Mouse (Mus musculus) neural tube, embryonic 13.5 days (tissue): ENCODE measurements around the gene Rilpl1. TPM values are rescaled to one million over a fixed set of nuclear protein-coding genes. Genes with fewer than 3 reads are reported as not detected.

Experiments used
- ATAC-seq: fragments of 200-750 bp; cut with Nextera tagmentation; 2 replicates; pipeline ENCODE4 v1.8.0; 2017; ENCODE audit warnings: low read depth, mild to moderate bottlenecking, moderate TSS enrichment, moderate library complexity
- H3K27ac ChIP-seq: fragments of 300-500 bp; sonication (generic); replicated peaks from 2 replicates; pipeline ENCODE4 v1.5.1; 2015; ENCODE audit warnings: moderate library complexity, mild to moderate bottlenecking, inconsistent platforms
- H3K27me3 ChIP-seq: fragments of 300-500 bp; sonication (generic); 2 replicates; pipeline ENCODE4 v1.6.1; 2015; ENCODE audit warnings: mild to moderate bottlenecking, inconsistent platforms
- H3K36me3 ChIP-seq: fragments of 300-500 bp; sonication (generic); 2 replicates; pipeline ENCODE4 v1.6.1; 2015; ENCODE audit warnings: mild to moderate bottlenecking, inconsistent platforms
- H3K4me1 ChIP-seq: fragments of 300-500 bp; sonication (generic); replicated peaks from 2 replicates; pipeline ENCODE4 v1.6.1; 2015; ENCODE audit warnings: inconsistent platforms
- H3K4me2 ChIP-seq: fragments of 300-500 bp; sonication (generic); 2 replicates; pipeline ENCODE4 v1.6.1; 2015; ENCODE audit warnings: inconsistent platforms, mild to moderate bottlenecking, moderate library complexity
- H3K4me3 ChIP-seq: fragments of 300-500 bp; sonication (generic); 2 replicates; pipeline ENCODE4 v1.5.1; 2015; ENCODE audit warnings: mild to moderate bottlenecking, inconsistent platforms
- H3K9ac ChIP-seq: fragments of 300-500 bp; sonication (generic); 2 replicates; pipeline ENCODE4 v1.6.1; 2015; ENCODE audit warnings: moderate library complexity, mild to moderate bottlenecking, inconsistent platforms
- H3K9me3 ChIP-seq: fragments of 300-500 bp; sonication (generic); 2 replicates; pipeline ENCODE4 v1.6.1; 2016; ENCODE audit warnings: inconsistent platforms
- WGBS: fragments of 180-500 bp; shearing (Covaris S2); methylation state at CpG from one replicate; pipeline ENCODE4 v1.1.7; 2015; 5-methylcytosine and 5-hydroxymethylcytosine counted together
- polyA plus RNA-seq: library from polyadenylated mRNA; unstranded; fragments of >200 nt; fragmentation: Nextera tagmentation; extraction: Ambion mirVana; gene quantifications from 2 replicates; pipeline ENCODE4 v1.2.1, GENCODE M21; 2015

Gene Rilpl1
- polyA plus RNA-seq, 1 experiment from 2014 or later, result 14.4 TPM

GRCm38 (mm10) chr5:124483655-124484396 lies 47.4 kb downstream of the Rilpl1 start:
- H3K27me3 ChIP-seq, result no peaks in the 10 kb centered on the region
- H3K36me3 ChIP-seq, result 0 out of 2 replicates have a peak, but pooled peaks cover 3% of the 10 kb centered on the region
- H3K27ac ChIP-seq, result peak overlapping the region; percentile 98
- H3K4me2 ChIP-seq, result peak overlapping the region; percentile 63
- 7% methylated on average over 15 of the region's 15 CpGs for WGBS
- H3K4me3 ChIP-seq, result peak overlapping the region; percentile 66
- no peaks in the 10 kb centered on the region for H3K9me3 ChIP-seq
- H3K9ac ChIP-seq, result peak overlapping the region; percentile 92
- peaks cover 19% of the 10 kb centered on the region for H3K4me1 ChIP-seq
- ATAC-seq, result peak; percentile 42

GRCm38 (mm10) chr5:124482966-124483654 lies 48.1 kb downstream of the Rilpl1 start, which contains the start of gene Snrnp35:
TSS of gene Snrnp35 (plus strand) at chr5:124483134.
- Histone ChIP-seq H3K4me3 (peak within 1 kb of the TSS; percentile 66), H3K9me3 (no peaks in the 10 kb centered on the region), H3K4me1 (peaks cover 24% of the 10 kb centered on the region), H3K9ac (peak within 1 kb of the TSS; percentile 92), H3K27me3 (no peaks in the 10 kb centered on the region), H3K4me2 (peak within 1 kb of the TSS; percentile 63), H3K27ac (peak within 1 kb of the TSS; percentile 98), H3K36me3 (0 out of 2 replicates have a peak, but pooled peaks cover 2% of the 10 kb centered on the region)
- under 1% methylated on average over 47 of the region's 48 CpGs for WGBS
- peak; percentile 94 for ATAC-seq

GRCm38 (mm10) chr5:124482436-124482965 lies 48.7 kb downstream of the Rilpl1 start:
- WGBS, result 5% methylated on average over 13 of the region's 13 CpGs
- Histone ChIP-seq H3K27me3 (no peaks in the 10 kb centered on the region), H3K9ac (peak overlapping the region; percentile 92), H3K4me3 (peak overlapping the region; percentile 66), H3K36me3 (no peaks in the 10 kb centered on the region), H3K4me2 (peak overlapping the region; percentile 63), H3K9me3 (no peaks in the 10 kb centered on the region), H3K27ac (peak overlapping the region; percentile 98), H3K4me1 (peaks cover 29% of the 10 kb centered on the region)
- ATAC-seq, result no peak

- no peak overlapping the region for H3K4me2 ChIP-seq
- H3K4me3 ChIP-seq, result no peak overlapping the region
- H3K36me3 ChIP-seq, result no peaks in the 10 kb centered on the region
- no peak overlapping the region for H3K9ac ChIP-seq
- WGBS, result 93% methylated on average over 4 of the region's 4 CpGs
- H3K27me3 ChIP-seq, result no peaks in the 10 kb centered on the region
- no peaks in the 10 kb centered on the region for H3K9me3 ChIP-seq
- no peak for ATAC-seq
- H3K27ac ChIP-seq, result no peak overlapping the region
- peaks cover 36% of the 10 kb centered on the region for H3K4me1 ChIP-seq
Observed at GRCm38 (mm10) chr5:124481714-124482113, 49.5 kb downstream of the Rilpl1 start.

GRCm38 (mm10) chr5:124480119-124480518 lies 51.1 kb downstream of the Rilpl1 start:
- no peak overlapping the region for H3K4me3 ChIP-seq
- 79% methylated on average over 4 of the region's 4 CpGs for WGBS
- ATAC-seq, result no peak
- H3K27me3 ChIP-seq, result no peaks in the 10 kb centered on the region
- H3K27ac ChIP-seq, result no peak overlapping the region
- H3K36me3 ChIP-seq, result no peaks in the 10 kb centered on the region
- H3K9ac ChIP-seq, result no peak overlapping the region
- no peak overlapping the region for H3K4me2 ChIP-seq
- no peaks in the 10 kb centered on the region for H3K9me3 ChIP-seq
- H3K4me1 ChIP-seq, result peaks cover 50% of the 10 kb centered on the region

GRCm38 (mm10) chr5:124478873-124479204 lies 52.4 kb downstream of the Rilpl1 start:
- H3K9me3 ChIP-seq, result no peaks in the 10 kb centered on the region
- peak overlapping the region; percentile 77 for H3K4me2 ChIP-seq
- no peaks in the 10 kb centered on the region for H3K27me3 ChIP-seq
- H3K27ac ChIP-seq, result peak overlapping the region; percentile 62
- WGBS, result 74% methylated on average over 1 of the region's 1 CpGs
- no peak overlapping the region for H3K4me3 ChIP-seq
- H3K36me3 ChIP-seq, result no peaks in the 10 kb centered on the region
- ATAC-seq, result no peak
- H3K9ac ChIP-seq, result no peak overlapping the region
- H3K4me1 ChIP-seq, result peaks cover 39% of the 10 kb centered on the region

GRCm38 (mm10) chr5:124470591-124471171 lies 60.5 kb downstream of the Rilpl1 start:
- Histone ChIP-seq H3K4me1 (peaks cover 6% of the 10 kb centered on the region), H3K27me3 (no peaks in the 10 kb centered on the region), H3K4me3 (no peak overlapping the region), H3K27ac (no peak overlapping the region), H3K9ac (no peak overlapping the region), H3K9me3 (no peaks in the 10 kb centered on the region), H3K36me3 (peaks cover 25% of the 10 kb centered on the region), H3K4me2 (no peak overlapping the region)
- 85% methylated on average over 6 of the region's 6 CpGs for WGBS
- ATAC-seq, result no peak

GRCm38 (mm10) chr5:124469486-124469885 lies 61.7 kb downstream of the Rilpl1 start:
- no peak overlapping the region for H3K27ac ChIP-seq
- H3K36me3 ChIP-seq, result peaks cover 25% of the 10 kb centered on the region
- H3K4me3 ChIP-seq, result no peak overlapping the region
- no peaks in the 10 kb centered on the region for H3K4me1 ChIP-seq
- 94% methylated on average over 6 of the region's 6 CpGs for WGBS
- no peaks in the 10 kb centered on the region for H3K27me3 ChIP-seq
- no peak for ATAC-seq
- no peak overlapping the region for H3K9ac ChIP-seq
- H3K4me2 ChIP-seq, result no peak overlapping the region
- H3K9me3 ChIP-seq, result no peaks in the 10 kb centered on the region

GRCm38 (mm10) chr5:124468365-124468764 lies 62.8 kb downstream of the Rilpl1 start:
- H3K4me2 ChIP-seq, result no peak overlapping the region
- H3K36me3 ChIP-seq, result peaks cover 33% of the 10 kb centered on the region
- H3K9ac ChIP-seq, result no peak overlapping the region
- H3K4me3 ChIP-seq, result no peak overlapping the region
- H3K4me1 ChIP-seq, result no peaks in the 10 kb centered on the region
- ATAC-seq, result no peak
- no peaks in the 10 kb centered on the region for H3K9me3 ChIP-seq
- H3K27me3 ChIP-seq, result no peaks in the 10 kb centered on the region
- H3K27ac ChIP-seq, result no peak overlapping the region
- 88% methylated on average over 7 of the region's 7 CpGs for WGBS

GRCm38 (mm10) chr5:124467766-124468165 lies 63.4 kb downstream of the Rilpl1 start:
- H3K9ac ChIP-seq, result no peak overlapping the region
- no peak overlapping the region for H3K4me2 ChIP-seq
- no peaks in the 10 kb centered on the region for H3K4me1 ChIP-seq
- H3K27me3 ChIP-seq, result no peaks in the 10 kb centered on the region
- peaks cover 39% of the 10 kb centered on the region for H3K36me3 ChIP-seq
- ATAC-seq, result no peak
- no peaks in the 10 kb centered on the region for H3K9me3 ChIP-seq
- no peak overlapping the region for H3K4me3 ChIP-seq
- WGBS, result 86% methylated on average over 1 of the region's 1 CpGs
- no peak overlapping the region for H3K27ac ChIP-seq

- Histone ChIP-seq H3K4me1 (no peaks in the 10 kb centered on the region), H3K4me3 (no peak overlapping the region), H3K9me3 (no peaks in the 10 kb centered on the region), H3K4me2 (no peak overlapping the region), H3K27ac (no peak overlapping the region), H3K36me3 (peaks cover 65% of the 10 kb centered on the region), H3K27me3 (no peaks in the 10 kb centered on the region), H3K9ac (no peak overlapping the region)
- no peak for ATAC-seq
Observed at GRCm38 (mm10) chr5:124464905-124465304, 66.3 kb downstream of the Rilpl1 start.

GRCm38 (mm10) chr5:124463462-124463861 lies 67.7 kb downstream of the Rilpl1 start:
- no peak overlapping the region for H3K4me3 ChIP-seq
- no peak overlapping the region for H3K27ac ChIP-seq
- no peak overlapping the region for H3K9ac ChIP-seq
- 94% methylated on average over 5 of the region's 5 CpGs for WGBS
- H3K9me3 ChIP-seq, result no peaks in the 10 kb centered on the region
- no peaks in the 10 kb centered on the region for H3K4me1 ChIP-seq
- ATAC-seq, result no peak
- no peaks in the 10 kb centered on the region for H3K27me3 ChIP-seq
- peaks cover 68% of the 10 kb centered on the region for H3K36me3 ChIP-seq
- H3K4me2 ChIP-seq, result no peak overlapping the region
